Mouse (Mus musculus): ENCODE results near the gene Rab22a.
"Not testable (repeated sequence)": the region's sequence is repeated elsewhere in the genome, so short reads cannot be mapped to it uniquely, and the experiment has no call there.

Gene Rab22a

GRCm38 (mm10) chr2:173719115-173719514 lies 59.6 kb downstream of the Rab22a start, which contains the start of gene 1700010B08Rik:
Gene 1700010B08Rik (plus strand): TSS chr2:173719415.
- DNase-seq (ENCODE audit: low read depth, low spot score): not testable (repeated sequence)

- peak; percentile 21 for DNase-seq (ENCODE audit: low read depth, low spot score)
Measured at GRCm38 (mm10) chr2:173722251-173722857, 62.8 kb downstream of the Rab22a start.

- DNase-seq (ENCODE audit: low read depth, low spot score): no peak
Measured at GRCm38 (mm10) chr2:173724382-173724781, 64.8 kb downstream of the Rab22a start.

GRCm38 (mm10) chr2:173724940-173725807 lies 65.6 kb downstream of the Rab22a start:
- DNase-seq (ENCODE audit: low read depth, low spot score): no peak

GRCm38 (mm10) chr2:173725819-173726218 lies 66.3 kb downstream of the Rab22a start:
- no peak for DNase-seq (ENCODE audit: low read depth, low spot score)

GRCm38 (mm10) chr2:173730444-173730966 lies 70.9 kb downstream of the Rab22a start:
- peak; percentile 50 for DNase-seq (ENCODE audit: low read depth, low spot score)

GRCm38 (mm10) chr2:173734426-173734825 lies 74.9 kb downstream of the Rab22a start:
- DNase-seq (ENCODE audit: low read depth, low spot score): no peak

- DNase-seq (ENCODE audit: low read depth, low spot score): peak; percentile 99
Measured at GRCm38 (mm10) chr2:173737222-173737989, 77.8 kb downstream of the Rab22a start, which contains the start of gene Vapb. Gene Vapb (plus strand): TSS chr2:173737511.

GRCm38 (mm10) chr2:173738232-173738631 lies 78.7 kb downstream of the Rab22a start:
- no peak for DNase-seq (ENCODE audit: low read depth, low spot score)

GRCm38 (mm10) chr2:173739107-173739506 lies 79.5 kb downstream of the Rab22a start:
- no peak for DNase-seq (ENCODE audit: low read depth, low spot score)

GRCm38 (mm10) chr2:173742090-173742489 lies 82.5 kb downstream of the Rab22a start:
- no peak for DNase-seq (ENCODE audit: low read depth, low spot score)

- no peak for DNase-seq (ENCODE audit: low read depth, low spot score)
Measured at GRCm38 (mm10) chr2:173742744-173743143, 83.2 kb downstream of the Rab22a start.

GRCm38 (mm10) chr2:173744070-173744815 lies 84.7 kb downstream of the Rab22a start:
- no peak for DNase-seq (ENCODE audit: low read depth, low spot score)

GRCm38 (mm10) chr2:173748961-173749659 lies 89.5 kb downstream of the Rab22a start:
- peak; percentile 27 for DNase-seq (ENCODE audit: low read depth, low spot score)

- no peak for DNase-seq (ENCODE audit: low read depth, low spot score)
Measured at GRCm38 (mm10) chr2:173755433-173756144, 96.0 kb downstream of the Rab22a start.

All from brain, adult 2 months (tissue).